Mouse (Mus musculus) embryonic facial prominence, embryonic 12.5 days (tissue): ENCODE data around the gene Ahnak2. TPM values are rescaled to one million over a fixed set of nuclear protein-coding genes. Genes with fewer than 3 reads are reported as not detected.

Source experiments
- ATAC-seq: fragments of 200-750 bp; cut with Nextera tagmentation; 2 replicates; pipeline ENCODE4 v1.8.0; 2017; ENCODE audit not compliant: insufficient number of reproducible peaks, insufficient read depth, low FRiP score, low TSS enrichment
- H3K27ac ChIP-seq: fragments of 300-500 bp; sonication (generic); 2 replicates; pipeline ENCODE4 v1.5.1; 2016; ENCODE audit warnings: mild to moderate bottlenecking
- H3K27me3 ChIP-seq: fragments of 300-500 bp; sonication (generic); 2 replicates; pipeline ENCODE4 v1.6.1; 2016; ENCODE audit warnings: mild to moderate bottlenecking, moderate library complexity
- H3K36me3 ChIP-seq: fragments of 300-500 bp; sonication (generic); 2 replicates; pipeline ENCODE4 v1.6.1; 2016; ENCODE audit warnings: mild to moderate bottlenecking
- H3K4me1 ChIP-seq: fragments of 300-500 bp; sonication (generic); 2 replicates; pipeline ENCODE4 v1.6.1; 2016
- H3K4me2 ChIP-seq: fragments of 300-500 bp; sonication (generic); replicated peaks from 2 replicates; pipeline ENCODE4 v1.6.1; 2016; ENCODE audit warnings: mild to moderate bottlenecking, moderate library complexity
- H3K4me3 ChIP-seq: fragments of 300-500 bp; sonication (generic); 2 replicates; pipeline ENCODE4 v1.5.1; 2016; ENCODE audit warnings: mild to moderate bottlenecking
- H3K9ac ChIP-seq: fragments of 300-500 bp; sonication (generic); 2 replicates; pipeline ENCODE4 v1.6.1; 2016; ENCODE audit warnings: mild to moderate bottlenecking, moderate library complexity
- H3K9me3 ChIP-seq: fragments of 300-500 bp; sonication (generic); 2 replicates; pipeline ENCODE4 v1.6.1; 2016; ENCODE audit warnings: mild to moderate bottlenecking, moderate library complexity
- WGBS: fragments of 180-500 bp; shearing (Covaris S2); methylation state at CpG from one replicate; pipeline ENCODE4 v1.1.7; 2016; 5-methylcytosine and 5-hydroxymethylcytosine counted together
- polyA plus RNA-seq: library from polyadenylated mRNA; unstranded; fragments of >200 nt; fragmentation: Nextera tagmentation; extraction: Ambion mirVana; gene quantifications from 2 replicates; pipeline ENCODE4 v1.2.1, GENCODE M21; 2016

Gene Ahnak2
- polyA plus RNA-seq, 1 experiment from 2014 or later, result 0.83 TPM

- WGBS, result 90% methylated on average over 10 of the region's 10 CpGs
- H3K27me3 ChIP-seq, result no peaks in the 10 kb centered on the region
- H3K4me3 ChIP-seq, result no peak overlapping the region
- H3K9me3 ChIP-seq, result no peaks in the 10 kb centered on the region
- no peak for ATAC-seq
- H3K4me1 ChIP-seq, result no peaks in the 10 kb centered on the region
- H3K4me2 ChIP-seq, result no peak overlapping the region
- no peak overlapping the region for H3K27ac ChIP-seq
- no peak overlapping the region for H3K9ac ChIP-seq
- H3K36me3 ChIP-seq, result peaks cover 90% of the 10 kb centered on the region
Observed at GRCm38 (mm10) chr12:112736636-112736925, 65.9 kb downstream of the Ahnak2 start.

- Histone ChIP-seq H3K27ac (no peak overlapping the region), H3K27me3 (no peaks in the 10 kb centered on the region), H3K9ac (no peak overlapping the region), H3K4me2 (no peak overlapping the region), H3K9me3 (no peaks in the 10 kb centered on the region), H3K4me1 (no peaks in the 10 kb centered on the region), H3K36me3 (peaks cover 95% of the 10 kb centered on the region), H3K4me3 (no peak overlapping the region)
- no peak for ATAC-seq
- 91% methylated on average over 29 of the region's 29 CpGs for WGBS
Observed at GRCm38 (mm10) chr12:112735896-112736635, 66.4 kb downstream of the Ahnak2 start.

GRCm38 (mm10) chr12:112734881-112735655 is 67.4 kb downstream of the Ahnak2 start:
- H3K4me2 ChIP-seq, result no peak overlapping the region
- H3K27ac ChIP-seq, result no peak overlapping the region
- no peak for ATAC-seq
- H3K27me3 ChIP-seq, result no peaks in the 10 kb centered on the region
- no peaks in the 10 kb centered on the region for H3K4me1 ChIP-seq
- 87% methylated on average over 19 of the region's 19 CpGs for WGBS
- H3K9ac ChIP-seq, result no peak overlapping the region
- H3K9me3 ChIP-seq, result no peaks in the 10 kb centered on the region
- no peak overlapping the region for H3K4me3 ChIP-seq
- peaks cover 91% of the 10 kb centered on the region for H3K36me3 ChIP-seq

- Histone ChIP-seq H3K9me3 (no peaks in the 10 kb centered on the region), H3K27ac (no peak overlapping the region), H3K4me3 (no peak overlapping the region), H3K4me2 (no peak overlapping the region), H3K9ac (no peak overlapping the region), H3K36me3 (peaks cover 86% of the 10 kb centered on the region), H3K27me3 (no peaks in the 10 kb centered on the region), H3K4me1 (no peaks in the 10 kb centered on the region)
- no peak for ATAC-seq
- whole genome bisulfite sequencing, result 77% methylated on average over 2 of the region's 2 CpGs
Observed at GRCm38 (mm10) chr12:112734108-112734820, 68.2 kb downstream of the Ahnak2 start.

- no peaks in the 10 kb centered on the region for H3K9me3 ChIP-seq
- H3K9ac ChIP-seq, result no peak overlapping the region
- H3K27me3 ChIP-seq, result no peaks in the 10 kb centered on the region
- peaks cover 69% of the 10 kb centered on the region for H3K36me3 ChIP-seq
- no peak overlapping the region for H3K4me2 ChIP-seq
- H3K4me3 ChIP-seq, result no peak overlapping the region
- 84% methylated on average over 10 of the region's 10 CpGs for WGBS
- H3K4me1 ChIP-seq, result no peaks in the 10 kb centered on the region
- H3K27ac ChIP-seq, result no peak overlapping the region
- ATAC-seq, result no peak
Observed at GRCm38 (mm10) chr12:112732591-112732990, 69.9 kb downstream of the Ahnak2 start.

GRCm38 (mm10) chr12:112730808-112731207 is 71.6 kb downstream of the Ahnak2 start:
- Histone ChIP-seq H3K27ac (no peak overlapping the region), H3K4me1 (no peaks in the 10 kb centered on the region), H3K36me3 (peaks cover 59% of the 10 kb centered on the region), H3K9ac (peak overlapping the region; percentile 25; the same call in 1 of the 2 replicates), H3K27me3 (no peaks in the 10 kb centered on the region), H3K4me2 (no peak overlapping the region), H3K9me3 (no peaks in the 10 kb centered on the region), H3K4me3 (no peak overlapping the region)
- no peak for ATAC-seq
- WGBS, result 83% methylated on average over 14 of the region's 14 CpGs

GRCm38 (mm10) chr12:112727801-112728200 is 74.7 kb downstream of the Ahnak2 start:
- Histone ChIP-seq H3K27me3 (peaks cover 15% of the 10 kb centered on the region), H3K36me3 (peaks cover 36% of the 10 kb centered on the region), H3K4me3 (no peak overlapping the region), H3K27ac (no peak overlapping the region), H3K9ac (no peak overlapping the region), H3K9me3 (no peaks in the 10 kb centered on the region), H3K4me1 (peaks cover 8% of the 10 kb centered on the region), H3K4me2 (no peak overlapping the region)
- ATAC-seq, result no peak
- WGBS, result 86% methylated on average over 8 of the region's 8 CpGs

GRCm38 (mm10) chr12:112724077-112724805 is 78.2 kb downstream of the Ahnak2 start:
- no peak for ATAC-seq
- H3K4me3 ChIP-seq, result 0 out of 2 replicates have a peak overlapping the region, but pooled peaks have one; percentile 1
- WGBS, result 76% methylated on average over 11 of the region's 11 CpGs

GRCm38 (mm10) chr12:112723445-112723844 is 79.0 kb downstream of the Ahnak2 start:
- no peak overlapping the region for H3K27ac ChIP-seq
- peaks cover 18% of the 10 kb centered on the region for H3K4me1 ChIP-seq
- WGBS, result 91% methylated on average over 6 of the region's 6 CpGs
- peaks cover 39% of the 10 kb centered on the region for H3K27me3 ChIP-seq
- H3K9ac ChIP-seq, result peak overlapping the region; percentile 83; the same call in 1 of the 2 replicates
- H3K36me3 ChIP-seq, result 0 out of 2 replicates have a peak, but pooled peaks cover 12% of the 10 kb centered on the region
- peak overlapping the region; percentile 72; the same call in 1 of the 2 replicates for H3K4me3 ChIP-seq
- ATAC-seq, result no peak
- H3K4me2 ChIP-seq, result peak overlapping the region; percentile 96
- H3K9me3 ChIP-seq, result no peaks in the 10 kb centered on the region

More at GRCm38 (mm10) chr12:112724077-112724805, 78.2 kb downstream of the Ahnak2 start:
- Histone ChIP-seq H3K27me3 (peaks cover 39% of the 10 kb centered on the region), H3K9ac (no peak overlapping the region), H3K27ac (no peak overlapping the region), H3K36me3 (0 out of 2 replicates have a peak, but pooled peaks cover 12% of the 10 kb centered on the region), H3K4me2 (no peak overlapping the region), H3K4me1 (peaks cover 18% of the 10 kb centered on the region), H3K9me3 (no peaks in the 10 kb centered on the region)

GRCm38 (mm10) chr12:112723028-112723330 is 79.5 kb downstream of the Ahnak2 start:
- H3K27ac ChIP-seq, result no peak overlapping the region
- no peaks in the 10 kb centered on the region for H3K9me3 ChIP-seq
- peak overlapping the region; percentile 96 for H3K4me2 ChIP-seq
- 0 out of 2 replicates have a peak, but pooled peaks cover 12% of the 10 kb centered on the region for H3K36me3 ChIP-seq
- ATAC-seq, result no peak
- H3K4me3 ChIP-seq, result peak overlapping the region; percentile 72
- 9% methylated on average over 5 of the region's 5 CpGs for WGBS
- peaks cover 39% of the 10 kb centered on the region for H3K27me3 ChIP-seq
- peaks cover 18% of the 10 kb centered on the region for H3K4me1 ChIP-seq
- peak overlapping the region; percentile 83; the same call in 1 of the 2 replicates for H3K9ac ChIP-seq
